Mouse (Mus musculus) lung, adult 18-20 months (tissue): ENCODE measurements around the gene Cd72.
"Not testable (repeated sequence)": the region's sequence is repeated elsewhere in the genome, so short reads cannot be mapped to it uniquely, and the experiment has no call there.

Experiments used
- DNase-seq, 2 experiments: peaks; one replicate each; pipeline ENCODE4 v3.0.0; 2022; ENCODE audit warnings: mixed read lengths in 2 of 2

The Cd72 gene

DNA sequence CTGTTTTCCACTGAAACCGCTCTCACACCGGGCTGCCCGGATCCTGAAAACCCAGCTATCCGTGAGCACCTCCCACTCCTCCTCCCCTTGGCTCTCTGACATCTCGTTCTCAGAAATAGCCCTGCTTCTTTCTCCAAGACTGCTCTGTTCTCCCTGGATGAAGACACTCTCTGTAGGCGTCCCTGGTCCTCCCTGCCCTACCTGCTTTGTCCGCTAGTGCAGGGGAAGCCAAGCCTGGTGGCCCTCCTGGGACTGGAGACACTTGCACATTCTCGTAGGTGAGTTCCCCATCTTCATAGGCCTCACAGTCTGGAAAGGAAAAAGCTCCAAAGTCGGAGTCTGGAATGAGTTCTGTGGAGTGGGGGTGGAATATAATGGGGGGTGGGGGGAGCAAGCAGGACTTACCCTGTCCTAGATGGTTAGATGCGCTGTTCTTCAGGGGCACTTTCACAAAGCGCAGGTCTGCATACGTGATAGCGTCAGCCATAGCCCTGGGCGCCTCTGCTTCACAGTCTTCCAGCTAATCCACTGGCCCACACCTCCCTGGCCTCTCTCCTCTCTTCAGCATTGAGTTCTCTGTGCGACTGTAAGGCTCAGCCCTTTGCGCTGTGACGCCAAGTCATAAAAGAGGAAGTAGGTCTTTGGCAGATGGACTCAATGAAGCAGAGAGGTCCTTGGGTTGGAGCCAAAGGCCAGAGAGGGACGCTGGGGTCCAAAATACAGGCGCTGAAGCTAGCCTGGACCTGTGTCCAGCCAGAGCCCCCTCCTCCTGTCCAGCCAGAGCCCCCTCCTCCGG is at the start of gene Cd72:
Gene Cd72 (minus strand): TSS at position 588 of the 796 bp plus-strand sequence.
- DNase-seq: no peak

DNA sequence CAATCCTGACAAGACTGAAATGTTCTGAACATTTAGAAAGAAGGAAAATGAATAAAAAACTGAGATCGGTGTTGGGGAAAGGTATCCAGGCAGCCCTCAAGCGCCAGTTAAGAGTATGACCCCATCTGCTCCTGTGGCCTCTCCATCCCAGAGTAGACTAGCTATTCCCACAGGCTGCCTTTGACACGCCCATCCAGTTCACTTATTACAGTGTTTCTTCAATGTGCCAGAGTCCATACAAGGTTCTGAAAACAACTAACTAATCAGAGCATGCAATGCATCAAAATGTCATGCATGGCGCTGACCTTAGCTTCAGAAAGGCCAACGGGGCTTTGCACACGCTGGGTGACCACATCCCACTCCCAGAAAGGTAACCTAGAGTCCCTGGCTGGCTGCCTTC is 49.1 kb upstream of the Cd72 start:
- DNase-seq: no peak

DNA sequence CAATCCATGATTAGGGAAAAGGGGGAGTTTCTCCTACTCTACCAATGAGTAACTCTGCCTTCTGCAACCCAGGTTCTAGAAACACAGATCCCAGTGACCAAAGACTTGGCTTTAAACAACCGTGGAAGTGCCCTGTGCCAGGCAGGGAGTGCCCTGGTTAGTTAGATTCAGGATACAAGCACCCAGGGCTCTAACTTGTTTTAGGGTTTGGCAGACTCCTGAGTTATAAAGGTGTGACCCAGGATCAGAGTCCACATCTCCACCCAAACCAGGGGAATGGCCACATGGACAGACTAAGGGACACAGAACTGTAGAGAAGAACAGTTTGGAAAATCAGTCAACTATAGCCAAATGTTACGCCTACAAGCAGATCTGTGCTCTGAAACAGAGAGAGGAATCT is 48.6 kb upstream of the Cd72 start:
- no peak for DNase-seq

DNA sequence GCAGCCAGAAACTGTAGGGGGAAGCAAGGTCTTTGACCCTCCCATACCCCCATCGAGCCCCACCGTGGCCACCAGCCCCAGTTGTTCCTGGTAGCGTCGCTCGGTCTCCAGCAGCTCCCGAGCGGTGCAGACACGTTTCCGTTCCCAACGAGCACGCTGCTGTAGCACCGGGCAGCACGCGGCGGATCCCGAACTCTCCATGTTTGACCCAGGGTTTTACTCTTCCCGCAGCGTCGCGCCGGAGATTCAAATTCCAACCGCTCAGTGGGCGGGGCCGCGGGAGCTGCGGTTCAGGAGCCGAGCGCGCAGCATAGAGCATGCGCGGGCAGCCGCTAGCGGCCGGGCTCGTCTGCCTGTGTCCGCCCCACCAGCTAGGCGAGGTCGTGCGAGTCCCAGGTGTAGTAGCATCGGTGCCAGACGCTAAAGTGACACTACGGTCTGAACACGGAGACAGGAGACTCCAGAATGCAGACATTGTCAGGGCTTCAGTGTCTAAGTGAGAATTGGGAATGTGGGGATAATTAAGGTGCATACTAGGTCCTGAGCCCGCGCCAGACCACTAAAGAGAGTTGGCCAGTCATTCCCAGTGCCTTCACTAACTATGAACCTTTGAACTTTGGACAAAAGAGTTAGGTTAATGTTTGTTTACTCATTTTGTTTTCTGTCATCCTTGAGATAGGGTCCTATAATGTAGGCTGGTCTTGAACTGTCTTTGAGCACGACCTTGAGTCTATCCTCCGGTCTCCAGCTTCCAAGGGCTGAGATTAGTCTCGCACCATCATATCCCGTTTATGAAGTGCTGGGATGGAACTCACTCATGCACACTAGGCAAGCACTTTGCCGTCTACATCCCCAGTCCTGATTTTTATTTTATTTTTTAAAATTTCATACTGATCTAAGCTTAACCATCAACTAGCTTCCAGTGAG is 45.2 kb upstream of the Cd72 start, which contains the start of gene Arhgef39:
Gene Arhgef39 (minus strand): TSS at position 289 of the 927 bp plus-strand sequence.
- DNase-seq: peak; percentile 80 to 85

DNA sequence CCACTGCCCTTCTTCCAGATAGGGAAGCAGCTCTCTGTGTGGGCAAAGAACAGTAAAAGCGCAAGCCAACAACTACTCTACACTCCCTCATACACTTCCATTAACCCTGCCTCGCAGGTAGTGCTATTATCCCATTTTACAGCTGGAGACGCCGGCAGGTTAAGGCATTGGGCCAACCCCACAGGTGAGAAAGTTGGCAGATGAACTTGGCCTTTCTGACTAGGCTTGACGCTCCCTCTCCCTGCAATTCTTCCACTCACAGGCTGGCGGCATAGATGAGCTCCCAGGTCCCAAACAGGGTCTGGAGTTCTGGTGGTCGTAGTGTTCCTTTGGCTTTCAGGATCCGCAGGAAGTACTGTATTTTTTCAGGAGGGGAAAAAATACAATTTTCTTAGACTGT is 44.6 kb upstream of the Cd72 start:
- no peak for DNase-seq

DNA sequence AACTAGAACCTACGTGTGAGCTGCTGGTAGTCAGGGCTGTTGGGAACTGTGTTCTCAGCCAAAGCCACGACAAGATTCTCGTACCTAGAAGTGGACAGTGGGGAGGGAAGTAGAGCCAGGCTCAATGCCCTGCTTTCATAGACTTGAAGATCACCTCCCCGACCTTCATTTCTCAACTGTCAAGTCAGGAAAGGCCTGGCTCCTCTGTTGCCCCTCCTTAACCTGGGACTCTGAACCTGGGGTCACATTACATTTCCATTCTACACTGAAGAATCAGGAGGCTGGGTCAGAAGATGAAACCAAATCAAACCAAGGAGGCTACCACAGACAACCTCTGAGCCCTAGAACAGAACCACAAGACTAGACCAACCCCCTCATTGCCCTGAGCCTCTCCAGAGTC is 43.5 kb upstream of the Cd72 start:
- no peak for DNase-seq

DNA sequence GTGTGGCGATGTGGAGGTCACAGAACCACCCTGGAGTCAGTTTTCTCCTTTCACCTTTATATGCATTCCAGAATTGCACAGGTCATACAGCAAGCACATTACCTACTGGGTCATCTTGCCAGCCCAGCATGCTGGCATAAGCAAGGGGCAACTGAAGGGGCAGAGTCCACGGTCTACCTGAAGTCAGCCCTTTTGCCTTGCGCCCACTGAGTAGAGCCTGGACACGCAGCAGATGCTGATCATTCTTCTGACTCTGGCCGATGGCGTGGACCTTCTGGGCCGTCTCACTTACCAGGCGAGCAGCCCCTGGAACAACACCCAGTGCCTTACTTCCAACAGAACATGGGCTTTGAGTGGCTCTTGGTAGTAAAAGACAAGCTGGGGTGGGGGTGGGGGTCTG is 43.0 kb upstream of the Cd72 start:
- DNase-seq: no peak

DNA sequence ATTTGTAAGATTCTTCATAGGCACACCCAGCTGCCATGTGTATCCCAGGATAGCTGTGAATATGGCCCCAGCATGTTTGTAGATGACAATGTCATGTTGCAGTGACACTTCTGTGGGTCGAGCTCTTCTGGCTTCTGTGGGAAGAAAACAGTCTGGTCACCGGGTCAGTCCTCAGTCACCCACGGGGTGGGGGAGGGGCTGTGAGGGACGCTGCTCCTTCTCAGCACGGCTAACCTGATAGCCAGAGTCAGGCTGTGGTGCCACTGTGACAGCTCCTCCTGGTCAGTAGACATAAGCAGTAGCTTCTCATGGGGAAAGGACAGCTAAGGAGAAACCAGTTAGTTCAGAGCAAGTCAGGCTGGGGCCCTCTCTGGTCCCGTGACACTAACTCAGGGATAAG is 42.2 kb upstream of the Cd72 start:
- no peak for DNase-seq

DNA sequence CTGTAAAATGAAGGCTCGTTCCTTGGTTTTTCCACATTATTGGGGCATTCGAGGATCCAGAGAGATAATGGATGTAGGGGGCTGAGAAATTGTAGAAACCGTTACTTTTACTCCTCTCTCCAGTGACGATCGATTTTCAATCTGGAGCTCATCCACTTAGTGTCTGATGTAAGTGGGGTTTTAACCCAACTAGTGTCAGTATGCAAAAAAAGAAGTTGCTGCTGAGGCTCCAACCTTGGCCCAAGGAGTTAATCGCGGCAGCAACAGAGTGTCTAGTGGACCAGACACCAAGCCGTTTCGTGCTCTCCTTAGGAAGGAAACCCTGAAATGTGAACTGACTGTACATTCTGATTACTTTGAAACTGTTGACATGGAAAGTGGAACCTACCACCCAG is 39.4 kb upstream of the Cd72 start:
- DNase-seq: no peak

DNA sequence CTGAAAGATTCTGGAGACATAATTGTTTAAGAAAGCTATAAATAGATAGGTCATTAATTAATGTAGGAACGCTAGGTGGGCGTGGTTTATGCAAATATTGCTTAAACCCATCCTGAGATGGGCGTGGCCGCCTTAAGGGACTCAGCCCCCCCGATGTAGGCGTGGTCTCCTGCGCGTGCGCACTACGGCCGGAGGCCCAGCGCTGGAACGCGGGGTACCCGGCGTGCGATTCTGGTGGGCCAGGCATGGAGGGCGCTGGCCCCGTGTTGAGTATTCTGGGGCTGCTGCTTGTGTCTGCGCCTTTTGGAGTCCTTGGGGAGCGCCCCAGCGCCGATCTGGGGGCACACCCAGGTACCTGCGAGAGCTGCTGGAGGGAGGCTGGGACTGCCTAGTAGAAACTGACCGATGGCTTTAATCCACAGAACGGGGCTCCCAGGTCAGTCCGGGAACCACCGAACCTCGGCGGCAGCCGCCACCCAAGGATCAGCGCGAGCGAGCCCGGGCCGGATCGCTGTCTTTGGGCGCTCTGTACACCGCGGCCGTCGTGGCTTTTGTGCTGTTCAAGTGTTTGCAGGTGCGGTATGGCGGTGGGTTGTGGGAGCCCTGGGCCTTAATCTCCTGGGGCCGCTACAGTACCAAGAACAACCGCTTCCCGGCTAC is 38.9 kb upstream of the Cd72 start:
- peak; percentile 93 to 96 for DNase-seq

DNA sequence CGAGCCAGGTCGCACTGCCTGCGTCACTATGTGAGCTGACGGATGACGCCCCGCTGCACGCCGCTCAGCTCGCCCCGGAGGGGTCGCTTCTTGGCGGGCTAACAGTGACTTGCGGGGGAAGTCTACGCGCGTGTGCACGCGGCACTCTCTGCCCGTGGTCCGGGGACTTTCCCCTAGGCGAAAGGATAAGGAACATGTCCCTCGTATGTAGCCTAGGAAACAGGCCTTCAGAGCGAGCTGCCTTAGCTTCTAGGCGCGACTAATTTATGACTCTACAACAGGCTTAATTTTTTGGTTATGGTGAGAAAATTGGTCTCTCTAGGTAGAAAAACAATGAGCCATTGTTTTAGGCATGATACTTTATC is 38.4 kb upstream of the Cd72 start, which contains the start of gene Ccdc107:
Gene Ccdc107 (plus strand): TSS at position 80 of the 365 bp plus-strand sequence.
- DNase-seq: peak; percentile 95 to 96

DNA sequence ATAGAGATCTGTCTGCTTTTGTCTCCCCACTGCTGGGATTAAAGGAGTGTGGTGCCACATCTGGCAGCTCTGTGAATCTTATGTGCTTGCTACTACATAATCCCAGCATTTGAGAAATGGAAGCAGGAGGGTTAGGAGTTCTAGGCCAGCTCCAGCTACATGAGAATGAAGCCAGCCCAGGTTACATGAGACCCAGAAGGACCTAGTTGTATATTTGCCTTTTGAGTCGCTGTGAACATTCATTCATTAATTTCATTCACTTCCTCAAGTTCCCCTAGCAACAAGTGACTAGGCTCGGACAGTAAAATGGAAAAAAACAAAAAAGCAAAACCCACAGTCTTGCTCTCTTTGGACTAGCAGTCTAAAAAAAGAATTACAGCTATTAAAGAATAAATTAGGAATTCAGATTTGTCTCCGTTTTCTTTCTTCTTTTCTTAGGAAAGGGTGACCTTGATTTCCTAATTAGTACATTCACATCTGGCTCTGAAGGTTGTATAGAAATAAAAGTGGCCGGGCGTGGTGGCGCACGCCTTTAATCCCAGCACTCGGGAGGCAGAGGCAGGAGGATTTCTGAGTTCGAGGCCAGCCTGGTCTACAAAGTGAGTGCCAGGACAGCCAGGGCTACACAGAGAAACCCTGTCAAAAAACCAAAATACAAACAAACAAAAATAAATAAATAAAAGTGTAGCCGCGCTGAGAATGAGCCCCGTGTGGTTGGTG is 37.8 kb upstream of the Cd72 start:
- no peak for DNase-seq

DNA sequence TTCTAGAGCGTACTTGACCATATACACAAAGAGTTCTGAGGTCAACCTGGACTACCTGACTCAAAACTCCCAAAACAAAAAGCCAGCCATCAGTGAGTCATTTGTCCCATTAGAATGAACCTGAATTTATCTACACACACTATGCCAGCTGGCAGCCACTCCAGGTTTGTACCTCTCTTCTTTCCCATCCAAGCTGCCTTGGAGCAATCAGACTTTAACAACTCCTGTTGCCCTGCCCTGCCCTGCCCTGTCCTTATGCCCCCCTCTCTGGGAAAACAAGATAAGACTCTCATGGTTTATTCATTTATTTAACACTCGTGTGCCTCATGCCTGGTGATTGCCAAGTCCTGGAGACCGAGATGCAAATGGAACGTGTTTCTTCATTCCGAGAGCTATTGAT is 36.4 kb upstream of the Cd72 start:
- peak; percentile 78 to 87 for DNase-seq

DNA sequence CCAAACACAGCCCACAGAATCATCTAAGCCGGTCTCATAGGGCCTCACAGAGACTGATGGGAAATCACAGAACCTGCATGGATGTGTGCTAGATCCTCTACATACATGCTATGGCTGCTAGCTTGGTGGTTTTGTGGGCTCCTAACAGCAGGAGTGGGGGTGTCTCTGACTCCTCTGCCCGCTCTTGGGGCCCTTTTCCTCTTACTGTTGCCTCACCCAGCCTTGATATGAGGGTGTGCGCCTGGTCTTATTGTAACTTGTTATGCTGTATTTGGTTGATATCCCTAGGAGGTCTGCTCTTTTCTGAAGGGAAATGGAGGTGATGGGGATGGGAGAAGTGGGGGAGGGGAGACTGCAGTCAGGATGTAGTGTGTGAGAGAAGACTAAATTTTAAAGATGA is 35.2 kb upstream of the Cd72 start:
- DNase-seq: no peak

DNA sequence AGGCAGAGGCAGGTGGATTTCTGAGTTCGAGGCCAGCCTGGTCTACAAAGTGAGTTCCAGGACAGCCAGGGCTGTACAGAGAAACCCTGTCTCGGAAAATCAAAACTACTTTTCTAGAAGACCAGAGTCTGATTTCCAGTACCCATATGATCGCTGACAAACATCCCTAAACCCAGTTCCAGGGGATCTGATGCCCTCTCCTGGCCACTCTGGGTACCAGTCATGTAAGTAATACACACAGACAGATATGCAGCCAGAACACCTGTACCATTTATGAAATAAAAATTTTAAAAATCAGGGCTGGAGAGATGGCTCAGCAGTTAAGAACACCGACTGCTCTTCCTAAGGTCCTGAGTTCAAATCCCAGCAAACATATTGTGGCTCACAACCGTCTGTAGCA is 31.2 kb upstream of the Cd72 start:
- not testable (repeated sequence) for DNase-seq

DNA sequence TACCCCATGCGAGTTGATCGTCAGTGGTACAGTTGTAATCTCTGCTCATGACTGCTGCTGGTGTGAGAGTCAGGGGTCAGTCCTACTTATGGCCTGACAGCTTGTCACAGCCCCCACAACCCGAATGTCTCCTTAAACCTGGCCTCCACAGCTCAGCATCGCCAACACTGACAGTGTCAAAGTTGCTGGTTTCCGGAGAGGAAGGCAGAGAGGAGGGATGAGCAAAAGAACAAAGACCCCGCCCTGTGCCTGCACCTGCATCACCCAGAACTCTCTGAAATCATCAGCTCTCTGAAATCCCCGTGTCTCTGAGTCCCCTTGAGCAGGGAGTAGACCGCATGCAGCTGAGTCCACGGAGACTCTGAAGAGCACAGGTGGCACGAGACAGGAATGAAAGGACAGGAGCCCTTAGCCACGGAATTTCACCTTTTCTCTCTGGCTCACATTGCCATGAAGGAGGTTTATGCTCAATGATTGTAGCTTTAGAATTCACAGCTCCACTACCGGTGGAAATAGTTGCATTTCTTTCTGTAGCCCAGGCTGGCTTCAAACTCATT is 29.2 kb upstream of the Cd72 start, which contains the start of gene Sit1:
Gene Sit1 (minus strand): TSS at position 200 of the 557 bp plus-strand sequence.
- no peak for DNase-seq

DNA sequence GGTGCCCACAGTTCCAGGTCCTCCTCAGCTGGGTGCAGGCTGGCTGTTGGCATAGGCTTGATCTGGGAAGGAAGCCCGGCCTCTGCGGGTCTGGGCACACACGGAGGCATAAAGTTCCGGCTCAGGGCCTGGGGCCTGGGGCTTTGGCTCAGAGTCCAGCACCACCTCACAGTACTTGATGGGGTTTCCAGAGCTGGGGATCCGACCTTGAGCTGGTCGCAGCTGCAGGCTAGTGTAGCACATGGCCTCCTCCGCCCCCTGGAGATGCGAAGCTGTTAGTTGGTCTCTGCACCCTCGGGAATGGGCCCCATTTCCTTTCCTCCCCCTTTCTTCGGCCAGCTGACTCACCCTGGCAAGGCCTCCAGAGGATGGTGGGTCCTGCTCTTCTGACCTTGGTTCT is 28.2 kb upstream of the Cd72 start:
- DNase-seq: no peak

DNA sequence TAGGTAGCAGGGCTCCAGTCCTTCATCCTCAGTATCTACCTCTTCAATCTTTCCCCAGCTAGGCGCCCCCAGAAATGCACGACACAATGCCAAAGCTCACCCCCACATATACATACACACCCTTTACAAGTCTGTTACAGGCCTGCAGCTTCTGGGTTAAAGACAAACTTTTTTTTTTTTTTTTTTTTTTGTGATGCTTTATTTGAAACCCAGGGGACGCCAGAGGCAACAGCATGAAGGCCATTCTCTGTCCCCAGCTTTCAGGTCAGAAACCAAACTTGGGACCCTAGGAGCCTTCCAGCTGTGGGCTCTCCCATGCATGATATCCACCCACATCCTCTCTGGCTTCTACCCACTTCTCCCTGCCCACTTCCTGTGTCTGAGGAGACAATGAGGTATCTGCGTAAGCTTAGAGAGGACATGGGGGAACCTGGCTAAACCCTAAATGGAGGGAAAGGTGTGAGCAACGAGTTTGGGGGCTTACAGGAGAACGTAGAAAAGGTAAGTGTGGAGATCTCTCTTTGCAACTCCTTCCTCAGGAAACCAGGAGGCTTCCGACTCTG is 27.5 kb upstream of the Cd72 start:
- no peak for DNase-seq

DNA sequence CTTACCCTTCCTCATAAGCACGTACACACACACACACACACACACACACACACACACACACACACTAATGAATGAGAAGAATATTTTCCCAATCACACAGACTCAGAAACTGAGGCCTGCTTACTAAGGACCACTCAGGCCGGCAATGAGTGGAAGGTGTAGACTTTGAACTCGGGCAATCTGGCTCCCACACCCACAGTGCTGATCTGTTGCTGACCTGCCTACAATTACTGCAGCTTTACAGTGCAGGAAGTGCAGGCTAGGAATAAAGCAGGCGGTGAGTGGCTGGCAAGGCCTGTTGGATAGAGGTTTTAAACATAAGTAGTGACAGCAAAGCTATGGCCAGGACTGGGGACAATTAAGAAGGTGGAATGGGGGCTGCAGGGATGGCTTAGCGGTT is 26.6 kb upstream of the Cd72 start:
- DNase-seq: no peak

DNA sequence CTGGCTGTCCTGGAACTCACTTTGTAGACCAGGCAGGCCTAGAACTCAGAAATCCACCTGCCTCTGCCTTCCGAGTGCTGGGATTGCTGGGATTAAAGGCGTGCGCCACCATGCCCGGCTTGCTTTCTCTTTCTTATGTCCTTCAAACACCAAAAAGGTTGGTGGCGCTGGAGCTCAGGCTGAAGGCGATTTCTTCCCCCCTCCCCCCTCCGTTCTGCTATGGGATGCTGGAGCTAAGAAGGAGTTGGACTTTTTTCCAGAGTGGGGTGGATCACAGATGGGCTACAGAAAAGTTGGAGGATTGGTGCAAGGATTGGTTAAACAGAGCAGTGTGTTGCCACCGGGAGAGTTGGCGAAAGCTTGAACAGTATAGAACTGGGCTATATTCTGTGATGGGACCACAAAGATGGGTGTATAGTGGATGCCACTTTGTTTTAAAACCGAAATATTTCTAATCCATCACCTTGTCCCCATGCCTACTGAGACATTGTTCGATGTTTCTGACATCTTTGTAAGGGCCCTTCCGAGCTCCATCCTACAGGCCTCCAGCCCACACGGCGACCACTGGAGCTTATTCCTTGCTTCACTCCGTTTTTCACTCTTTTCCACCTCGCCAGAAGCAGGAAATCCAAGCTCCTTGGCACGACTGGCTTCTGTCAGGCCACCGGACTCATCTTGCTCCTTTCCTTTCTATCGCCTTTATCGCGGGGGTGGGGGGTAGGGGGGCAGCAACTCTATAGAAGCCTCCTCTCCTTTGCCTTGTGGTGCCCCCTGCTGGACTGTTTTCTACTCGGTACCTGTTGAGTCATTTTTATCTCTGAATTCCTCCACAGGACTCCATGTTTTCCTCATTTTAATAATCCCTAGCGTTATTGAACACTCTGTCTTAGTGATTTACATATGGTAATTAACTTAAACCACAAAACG is 24.7 kb upstream of the Cd72 start:
- DNase-seq: peak; percentile 73 to 77

DNA sequence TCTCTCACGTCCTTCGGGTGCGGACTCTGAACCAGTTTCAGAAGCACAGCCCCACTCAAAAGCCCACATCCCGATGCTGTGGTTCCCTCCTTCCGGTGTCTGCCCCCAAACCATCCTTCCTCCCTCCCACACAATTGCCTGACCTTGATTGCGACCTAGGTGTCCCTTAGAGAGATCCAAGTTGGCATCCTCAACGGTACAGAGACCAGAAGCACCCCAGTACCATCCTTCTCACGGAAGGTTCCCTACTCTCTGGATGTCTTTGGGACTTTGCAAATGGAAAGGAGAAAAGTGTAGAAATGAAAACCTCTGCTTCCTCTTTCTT is 24.1 kb upstream of the Cd72 start:
- no peak for DNase-seq
